Mouse (Mus musculus) neural tube, embryonic 11.5 days (tissue): Measurements from ENCODE around the gene Uchl1. TPM values are rescaled to one million over a fixed set of nuclear protein-coding genes. Genes with fewer than 3 reads are reported as not detected.
A peak's percentile ranks its signal among the peaks of the same experiment; 100 is the strongest.

Experiments
- ATAC-seq: fragments of 200-750 bp; cut with Nextera tagmentation; 2 replicates; pipeline ENCODE4 v1.8.0; 2017; ENCODE audit warnings: moderate number of reproducible peaks, mild to moderate bottlenecking, moderate TSS enrichment, moderate library complexity; ENCODE audit not compliant: insufficient read depth, low FRiP score, low TSS enrichment
- DNase-seq: peaks from one replicate; pipeline ENCODE4 v3.0.0-alpha.2; 2015; ENCODE audit warnings: low spot score
- H3K27ac ChIP-seq: fragments of 300-500 bp; sonication (generic); 2 replicates; pipeline ENCODE4 v1.5.1; 2014; ENCODE audit warnings: low read depth, mild to moderate bottlenecking, low read length
- H3K27me3 ChIP-seq: fragments of 300-500 bp; sonication (generic); 2 replicates; pipeline ENCODE4 v1.6.1; 2014; ENCODE audit warnings: mild to moderate bottlenecking, low read length, mixed read lengths; ENCODE audit not compliant: control insufficient read depth, insufficient read depth
- H3K36me3 ChIP-seq: fragments of 300-500 bp; sonication (generic); 2 replicates; pipeline ENCODE4 v1.6.1; 2014; ENCODE audit warnings: mild to moderate bottlenecking, low read length, moderate library complexity, mixed read lengths; ENCODE audit not compliant: control insufficient read depth, insufficient read depth
- H3K4me1 ChIP-seq: fragments of 300-500 bp; sonication (generic); 2 replicates; pipeline ENCODE4 v1.6.1; 2014; ENCODE audit warnings: low read length, mixed read lengths; ENCODE audit not compliant: control insufficient read depth, insufficient read depth
- H3K4me2 ChIP-seq: fragments of 300-500 bp; sonication (generic); 2 replicates; pipeline ENCODE4 v1.6.1; 2014; ENCODE audit warnings: low read depth, mild to moderate bottlenecking, moderate library complexity
- H3K4me3 ChIP-seq: fragments of 300-500 bp; sonication (generic); 2 replicates; pipeline ENCODE4 v1.5.1; 2014; ENCODE audit warnings: low read depth, low read length
- H3K9ac ChIP-seq: fragments of 300-500 bp; sonication (generic); 2 replicates; pipeline ENCODE4 v1.6.1; 2014; ENCODE audit warnings: mild to moderate bottlenecking, low read length
- H3K9me3 ChIP-seq: fragments of 300-500 bp; sonication (generic); 2 replicates; pipeline ENCODE4 v1.6.1; 2016; ENCODE audit warnings: low read length; ENCODE audit not compliant: control insufficient read depth
- WGBS: fragments of 180-500 bp; shearing (Covaris S2); extraction: QIAGEN DNeasy Blood & Tissue Kit; methylation state at CpG from one replicate; pipeline ENCODE4 v1.1.7; 2014; 5-methylcytosine and 5-hydroxymethylcytosine counted together
- polyA plus RNA-seq: library from polyadenylated mRNA; unstranded; fragments of >200 nt; fragmentation: Nextera tagmentation; extraction: Ambion mirVana; gene quantifications from 2 replicates; pipeline ENCODE4 v1.2.1, GENCODE M21; 2014

Gene Uchl1
- polyA plus RNA-seq, 1 experiment from 2014 or later, result 490 TPM

DNA sequence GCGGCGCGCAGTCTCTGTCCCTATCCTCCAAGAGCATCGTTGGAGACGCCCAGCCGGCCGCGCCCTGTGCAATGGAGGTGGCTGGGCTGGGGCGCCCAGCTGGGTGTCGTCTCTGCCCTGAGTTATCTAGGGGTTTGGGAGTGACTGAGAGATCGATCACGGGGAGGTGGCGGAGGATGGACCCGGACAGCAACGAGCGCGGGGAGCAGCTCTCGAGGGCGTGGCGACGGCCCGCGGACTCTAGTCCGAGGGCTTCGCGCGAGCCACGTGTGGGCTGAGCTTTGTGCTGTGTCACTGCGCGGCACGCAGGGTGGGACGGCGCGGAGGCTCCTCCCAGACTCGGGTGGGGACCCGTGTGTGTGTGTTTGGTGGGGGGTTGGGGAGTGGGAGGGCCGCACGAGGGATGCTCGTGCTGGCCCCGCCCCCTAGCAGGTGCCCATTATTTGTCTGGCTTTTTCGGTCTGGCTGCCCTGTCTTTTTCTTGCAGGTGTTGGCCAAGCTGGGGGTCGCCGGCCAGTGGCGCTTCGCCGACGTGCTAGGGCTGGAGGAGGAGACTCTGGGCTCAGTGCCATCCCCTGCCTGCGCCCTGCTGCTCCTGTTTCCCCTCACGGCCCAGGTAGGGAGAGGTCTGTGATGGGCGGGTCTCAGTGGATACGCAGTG lies 696 bp downstream of the Uchl1 start:
- peak; percentile 76 for ATAC-seq
- Histone ChIP-seq H3K9me3 (no peaks in the 10 kb centered on the region), H3K9ac (peak overlapping the region; percentile 75), H3K4me1 (peaks cover 3% of the 10 kb centered on the region; the same call in 1 of the 2 replicates), H3K36me3 (no peaks in the 10 kb centered on the region), H3K27me3 (no peaks in the 10 kb centered on the region), H3K4me3 (peak overlapping the region; percentile 69), H3K4me2 (peak overlapping the region; percentile 95), H3K27ac (peak overlapping the region; percentile 44; the same call in 1 of the 2 replicates)
- peak; percentile 67 for DNase-seq
- under 1% methylated on average over 49 of the region's 51 CpGs for WGBS

DNA sequence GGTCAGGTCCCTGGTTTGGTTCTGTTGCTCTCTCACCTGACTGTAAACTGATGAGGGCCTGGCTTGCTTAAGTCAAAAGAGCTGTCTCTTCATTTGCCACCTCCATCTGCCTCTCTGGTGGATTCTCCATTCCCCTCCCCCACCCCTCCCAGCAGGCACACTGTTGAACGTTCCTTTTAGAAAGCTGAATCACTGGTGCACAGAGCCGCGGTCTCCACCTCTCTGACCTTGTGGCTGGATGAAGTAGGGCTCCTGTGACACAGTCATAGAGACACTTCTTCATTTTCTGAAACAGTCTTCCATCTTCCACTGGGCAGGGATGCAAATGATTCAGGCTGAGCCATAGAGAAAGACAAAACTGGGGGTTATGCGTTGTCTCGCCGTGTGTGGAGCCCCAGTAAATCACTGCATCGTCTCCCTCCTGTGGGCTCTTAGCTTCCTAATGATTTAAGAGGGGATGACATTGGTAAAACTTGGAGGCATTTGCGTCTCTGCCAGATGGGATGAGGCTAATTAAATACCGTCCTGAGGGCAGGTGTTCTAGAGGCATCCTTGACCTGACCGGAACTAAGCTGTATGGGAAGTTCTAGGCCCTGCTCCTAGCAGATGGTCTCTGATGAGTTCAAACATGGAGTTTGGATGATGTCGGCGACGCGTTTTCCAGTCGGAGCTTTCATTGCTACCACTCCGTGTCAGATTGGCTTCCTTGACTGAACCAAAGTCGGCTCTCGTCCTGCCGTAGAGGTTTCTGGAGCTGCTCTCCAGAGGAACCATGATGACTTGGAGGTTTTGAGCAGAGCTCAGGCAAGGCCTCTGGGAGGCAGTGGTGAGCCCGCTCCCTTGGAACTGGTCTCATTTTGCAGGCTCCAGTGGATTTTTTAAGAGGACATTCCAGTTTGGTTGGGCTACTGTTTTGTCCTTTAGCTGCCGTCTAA lies 1.8 kb downstream of the Uchl1 start:
- no peak for DNase-seq
- Histone ChIP-seq H3K36me3 (no peaks in the 10 kb centered on the region), H3K4me1 (peaks cover 3% of the 10 kb centered on the region; the same call in 1 of the 2 replicates), H3K9me3 (no peaks in the 10 kb centered on the region), H3K4me2 (peak overlapping the region; percentile 95), H3K9ac (no peak overlapping the region), H3K27me3 (no peaks in the 10 kb centered on the region), H3K27ac (no peak overlapping the region), H3K4me3 (peak overlapping the region; percentile 69)
- ATAC-seq, result no peak
- 64% methylated on average over 21 of the region's 21 CpGs for WGBS

GRCm38 (mm10) chr5:66679222-66679621 lies 3.3 kb downstream of the Uchl1 start:
- H3K9ac ChIP-seq, result no peak overlapping the region
- ATAC-seq (no peak), DNase-seq (no peak)
- no peak overlapping the region for H3K4me3 ChIP-seq
- H3K36me3 ChIP-seq, result no peaks in the 10 kb centered on the region
- H3K27ac ChIP-seq, result no peak overlapping the region
- H3K27me3 ChIP-seq, result no peaks in the 10 kb centered on the region
- WGBS, result 71% methylated on average over 10 of the region's 10 CpGs
- no peak overlapping the region for H3K4me2 ChIP-seq
- peaks cover 3% of the 10 kb centered on the region; the same call in 1 of the 2 replicates for H3K4me1 ChIP-seq
- no peaks in the 10 kb centered on the region for H3K9me3 ChIP-seq

- H3K9me3 ChIP-seq, result no peaks in the 10 kb centered on the region
- H3K27me3 ChIP-seq, result no peaks in the 10 kb centered on the region
- DNase-seq (no peak), ATAC-seq (no peak)
- H3K4me2 ChIP-seq, result no peak overlapping the region
- no peaks in the 10 kb centered on the region for H3K4me1 ChIP-seq
- no peak overlapping the region for H3K27ac ChIP-seq
- H3K36me3 ChIP-seq, result peaks cover 6% of the 10 kb centered on the region; the same call in 1 of the 2 replicates
- no peak overlapping the region for H3K4me3 ChIP-seq
- WGBS, result 91% methylated on average over 2 of the region's 2 CpGs
- no peak overlapping the region for H3K9ac ChIP-seq
Observed at GRCm38 (mm10) chr5:66685930-66686329, 10.0 kb downstream of the Uchl1 start.

DNA sequence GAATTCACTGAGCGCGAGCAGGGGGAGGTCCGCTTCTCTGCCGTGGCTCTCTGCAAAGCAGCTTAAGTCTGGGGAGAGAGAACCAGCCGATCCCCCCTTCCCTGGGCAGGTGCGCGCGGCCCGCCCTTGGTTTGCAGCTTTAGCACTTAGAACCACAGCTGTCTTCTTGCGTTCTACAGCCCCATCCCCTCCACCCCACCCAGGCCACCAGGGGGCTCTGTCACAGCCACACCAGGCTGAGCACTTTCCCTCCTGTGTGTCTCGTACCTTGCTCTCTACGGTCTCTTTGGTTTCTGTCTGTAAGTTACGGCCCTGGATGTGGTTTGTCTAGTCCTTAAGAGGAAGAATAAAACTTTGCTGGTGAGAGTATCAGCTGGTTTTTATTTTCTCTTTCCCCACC lies 11.0 kb downstream of the Uchl1 start:
- Histone ChIP-seq H3K4me1 (no peaks in the 10 kb centered on the region), H3K27me3 (no peaks in the 10 kb centered on the region), H3K36me3 (peaks cover 6% of the 10 kb centered on the region; the same call in 1 of the 2 replicates), H3K9ac (no peak overlapping the region), H3K9me3 (no peaks in the 10 kb centered on the region), H3K4me2 (no peak overlapping the region), H3K27ac (no peak overlapping the region), H3K4me3 (no peak overlapping the region)
- 92% methylated on average over 13 of the region's 13 CpGs for WGBS
- DNase-seq, result no peak
- no peak for ATAC-seq

DNA sequence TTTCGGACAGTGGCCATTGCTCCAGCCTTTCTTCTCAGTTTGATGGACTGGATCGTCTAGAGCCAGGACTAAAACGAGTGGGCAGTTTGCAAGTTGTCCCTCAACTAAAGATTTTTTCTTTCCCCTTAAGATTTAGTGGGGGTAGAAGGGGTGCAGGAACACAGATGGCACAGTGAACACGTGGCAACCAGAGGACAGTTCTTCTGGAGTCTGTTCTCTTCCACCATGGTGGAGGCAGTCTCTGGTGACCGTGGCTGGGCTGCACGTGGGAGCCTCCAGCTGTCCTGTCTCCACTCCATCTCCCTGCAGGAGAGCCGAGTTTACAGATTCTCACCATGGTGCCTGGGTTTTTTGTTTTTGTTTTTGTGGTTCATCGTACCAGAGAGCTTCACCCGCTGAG lies 11.8 kb downstream of the Uchl1 start:
- no peak overlapping the region for H3K4me2 ChIP-seq
- H3K4me1 ChIP-seq, result no peaks in the 10 kb centered on the region
- H3K4me3 ChIP-seq, result no peak overlapping the region
- DNase-seq, result no peak
- H3K27ac ChIP-seq, result no peak overlapping the region
- 75% methylated on average over 9 of the region's 9 CpGs for WGBS
- no peaks in the 10 kb centered on the region for H3K27me3 ChIP-seq
- H3K36me3 ChIP-seq, result peaks cover 6% of the 10 kb centered on the region; the same call in 1 of the 2 replicates
- H3K9ac ChIP-seq, result no peak overlapping the region
- no peaks in the 10 kb centered on the region for H3K9me3 ChIP-seq
- no peak for ATAC-seq

- Histone ChIP-seq H3K4me1 (no peaks in the 10 kb centered on the region), H3K27ac (no peak overlapping the region), H3K4me2 (no peak overlapping the region), H3K27me3 (no peaks in the 10 kb centered on the region), H3K9me3 (no peaks in the 10 kb centered on the region), H3K9ac (no peak overlapping the region), H3K4me3 (no peak overlapping the region), H3K36me3 (peaks cover 6% of the 10 kb centered on the region; the same call in 1 of the 2 replicates)
- DNase-seq (no peak), ATAC-seq (no peak)
- 90% methylated on average over 5 of the region's 5 CpGs for WGBS
Observed at GRCm38 (mm10) chr5:66688286-66688685, 12.4 kb downstream of the Uchl1 start.

- Histone ChIP-seq H3K36me3 (peaks cover 6% of the 10 kb centered on the region; the same call in 1 of the 2 replicates), H3K4me2 (no peak overlapping the region), H3K27me3 (no peaks in the 10 kb centered on the region), H3K4me3 (no peak overlapping the region), H3K9me3 (no peaks in the 10 kb centered on the region), H3K4me1 (no peaks in the 10 kb centered on the region), H3K9ac (no peak overlapping the region), H3K27ac (no peak overlapping the region)
- DNase-seq (no peak), ATAC-seq (no peak)
- WGBS, result 90% methylated on average over 9 of the region's 9 CpGs
Observed at GRCm38 (mm10) chr5:66689796-66690195, 13.9 kb downstream of the Uchl1 start.
